Mouse (Mus musculus): ENCODE measurements around the gene Gpr162. TPM values are rescaled to one million over a fixed set of nuclear protein-coding genes. Genes with fewer than 3 reads are reported as not detected.
"Not testable (repeated sequence)": the region's sequence is repeated elsewhere in the genome, so short reads cannot be mapped to it uniquely, and the experiment has no call there.

The Gpr162 gene
- 1 to 10 TPM; 1.2 to 1.3 TPM for total RNA-seq (2021)
- long read RNA-seq, experiment 1, result 0 reads
- long read RNA-seq, experiment 2, result 0 reads

DNA sequence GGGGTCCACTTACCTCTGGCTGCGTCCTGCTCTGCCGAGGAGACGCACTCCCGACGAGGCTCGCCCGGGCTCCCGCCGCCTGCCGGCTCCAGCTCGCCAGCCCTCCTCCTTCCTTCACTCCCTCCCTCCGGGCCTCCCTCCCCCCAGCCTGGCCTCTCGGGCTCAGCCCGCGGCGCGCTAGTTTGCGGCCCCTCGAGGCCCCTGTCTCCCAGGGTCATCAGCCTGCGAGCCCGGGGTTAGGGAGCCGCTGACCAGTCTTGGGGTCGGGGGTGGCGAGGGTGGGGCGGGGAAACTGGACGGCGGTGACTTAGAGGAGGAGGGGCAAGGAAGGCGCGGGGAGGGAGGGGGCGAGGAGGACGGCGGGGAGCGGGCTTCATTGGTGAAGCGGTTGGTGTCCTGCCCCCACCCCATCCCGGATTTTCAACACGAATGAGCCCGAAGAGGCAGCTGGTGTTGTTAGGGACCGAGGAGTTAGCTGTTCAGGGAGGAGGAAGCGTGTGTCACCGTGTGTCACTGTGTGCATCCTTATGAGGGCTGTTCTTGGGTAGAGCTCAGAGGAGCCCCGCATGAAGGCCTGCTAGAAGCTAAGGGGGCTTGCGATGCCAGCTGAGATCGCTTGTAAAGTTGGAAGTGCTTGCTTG, at the start of gene Gpr162:
TSS of gene Gpr162 (minus strand) at position 326 of the 641 bp plus-strand sequence.
- DNase-seq (ENCODE audit: low spot score in 2 of 2), result peak; percentile 60 to 72

DNA sequence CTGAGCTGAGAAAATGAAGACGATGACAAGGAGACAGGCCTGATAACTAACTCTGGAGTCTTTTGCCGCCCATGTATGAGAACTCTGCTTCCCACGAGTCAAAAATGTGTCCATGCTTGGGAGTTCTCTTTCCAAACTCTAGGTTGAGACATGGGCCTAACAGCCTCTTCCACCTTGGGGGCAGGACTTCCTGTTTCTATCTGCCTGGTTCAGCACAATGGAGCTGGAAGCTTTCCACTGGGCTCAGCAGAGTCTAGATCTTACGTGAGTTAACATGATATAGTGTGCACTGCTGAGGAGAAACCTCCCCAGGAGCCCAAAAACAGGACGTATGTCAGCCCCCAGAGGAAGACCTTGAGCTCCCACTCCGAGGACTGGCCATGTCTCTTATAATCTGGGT, 49.4 kb upstream of the Gpr162 start:
- DNase-seq (ENCODE audit: low spot score in 2 of 2), result no peak

DNA sequence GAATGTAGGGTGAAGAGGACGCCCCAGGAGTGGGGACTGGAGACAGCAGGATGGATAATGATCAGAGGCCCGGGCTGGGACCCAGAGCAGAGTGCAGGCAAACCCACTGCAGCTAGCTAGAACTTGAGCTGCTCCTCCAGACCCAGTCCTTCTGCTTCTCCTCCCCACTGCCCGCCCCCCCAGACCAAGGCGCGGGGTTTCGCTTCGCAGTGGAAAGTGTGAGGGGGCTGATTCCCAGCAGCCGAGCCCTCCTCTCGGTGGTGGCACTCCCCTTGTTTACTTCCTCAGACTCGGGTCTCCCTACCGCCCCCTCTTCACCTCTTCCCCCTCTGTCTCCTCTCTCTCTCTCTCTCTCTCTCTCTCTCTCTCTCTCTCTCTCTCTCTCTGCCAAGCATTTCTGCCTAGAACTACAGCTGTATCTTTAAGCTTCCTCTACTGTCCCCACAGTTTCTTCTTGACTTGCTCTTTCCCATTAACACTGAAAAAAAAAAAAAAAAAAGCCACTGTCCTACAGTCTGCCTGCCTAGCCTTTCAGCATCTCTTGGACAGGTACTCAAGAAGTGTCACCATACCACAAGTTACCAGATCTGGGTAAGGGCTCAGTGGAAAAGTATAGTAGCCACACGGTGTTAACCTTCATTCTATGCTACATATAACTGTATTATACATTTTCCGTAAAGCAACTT, 47.9 kb upstream of the Gpr162 start, which contains the start of gene Lag3:
TSS of gene Lag3 (minus strand) at position 173 of the 686 bp plus-strand sequence.
- DNase-seq (ENCODE audit: low spot score in 2 of 2), result no peak

DNA sequence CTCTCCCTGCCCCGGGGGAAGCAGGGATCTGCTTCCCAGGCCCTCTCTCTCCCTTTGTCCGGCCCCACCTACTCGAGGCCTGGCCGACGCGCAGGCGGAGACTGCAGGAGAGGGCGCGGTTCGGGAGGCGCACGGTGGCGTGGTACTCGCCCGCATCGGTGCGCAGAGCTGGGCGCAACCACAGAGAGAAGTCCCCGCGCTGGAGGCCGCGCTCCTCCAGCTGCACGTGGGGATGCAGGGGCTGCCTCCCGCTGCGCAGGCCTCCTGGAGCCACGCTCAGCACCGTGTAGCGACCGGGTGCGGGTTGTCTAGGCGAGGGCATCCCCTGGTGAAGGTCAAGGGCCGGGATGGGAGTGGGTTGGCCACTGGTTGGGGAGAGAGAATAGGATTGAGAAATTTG, 46.2 kb upstream of the Gpr162 start:
- no peak for DNase-seq (ENCODE audit: low spot score in 2 of 2)

DNA sequence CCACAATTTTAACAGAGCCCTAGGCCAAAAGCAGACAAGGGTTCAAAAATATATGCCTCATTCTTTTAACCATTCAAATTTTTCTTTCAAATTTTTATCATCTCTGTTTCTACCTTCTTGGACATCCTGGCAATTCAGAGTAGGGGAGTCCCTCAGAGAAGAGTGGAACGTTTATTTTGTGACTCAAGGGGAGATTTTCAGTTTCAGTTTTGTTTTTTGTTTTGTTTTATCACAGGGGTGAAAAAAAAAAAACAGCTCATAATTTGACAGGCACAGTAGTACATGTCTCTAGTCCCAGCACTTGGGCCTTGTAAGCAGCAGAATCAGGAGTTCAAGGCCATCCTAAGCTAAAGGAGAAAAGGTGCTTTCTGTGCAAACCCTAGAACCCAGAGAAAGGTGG, 44.0 kb upstream of the Gpr162 start:
- DNase-seq (ENCODE audit: low spot score in 2 of 2), result no peak

DNA sequence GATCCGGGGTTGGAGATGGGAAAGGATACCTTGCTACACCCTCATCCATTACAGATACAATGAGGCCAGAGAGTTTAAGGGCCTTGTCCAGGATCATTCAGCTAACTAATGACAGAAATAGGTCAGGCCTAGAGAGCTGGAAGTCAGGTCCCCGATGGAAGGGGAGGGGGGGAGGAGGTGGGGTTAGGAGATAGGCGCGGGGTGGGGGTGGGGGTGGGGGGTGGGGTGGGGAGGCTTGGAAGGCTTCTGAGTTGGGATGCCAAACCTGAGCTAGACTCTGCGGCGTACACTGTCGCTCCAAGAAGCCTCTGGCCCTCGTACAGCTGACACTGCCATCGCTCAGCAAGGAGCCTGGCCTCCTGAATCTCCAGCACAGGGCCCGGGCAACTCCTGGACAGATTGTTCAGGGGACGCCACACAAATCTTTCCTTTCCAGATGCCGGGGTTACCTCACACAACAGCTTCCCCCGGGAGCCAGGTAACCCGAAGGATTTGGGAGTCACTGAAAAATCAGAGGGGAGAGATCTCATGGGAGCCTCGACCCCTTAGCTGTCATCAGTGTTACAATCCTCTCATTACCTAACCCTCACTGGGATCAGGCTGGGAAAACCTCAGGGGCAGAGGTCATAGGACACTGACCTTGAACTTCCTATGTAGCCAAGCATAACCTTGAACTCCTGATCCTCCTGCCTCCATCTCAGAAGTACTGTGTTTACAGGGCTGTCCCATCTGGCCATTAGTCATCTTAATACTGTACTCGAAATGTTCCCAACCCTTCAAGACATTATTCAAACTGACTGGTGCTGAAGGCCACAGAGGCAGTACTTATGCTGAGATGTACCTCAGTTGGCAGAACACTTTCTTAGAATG, 41.4 kb upstream of the Gpr162 start:
- no peak for DNase-seq (ENCODE audit: low spot score in 2 of 2)

DNA sequence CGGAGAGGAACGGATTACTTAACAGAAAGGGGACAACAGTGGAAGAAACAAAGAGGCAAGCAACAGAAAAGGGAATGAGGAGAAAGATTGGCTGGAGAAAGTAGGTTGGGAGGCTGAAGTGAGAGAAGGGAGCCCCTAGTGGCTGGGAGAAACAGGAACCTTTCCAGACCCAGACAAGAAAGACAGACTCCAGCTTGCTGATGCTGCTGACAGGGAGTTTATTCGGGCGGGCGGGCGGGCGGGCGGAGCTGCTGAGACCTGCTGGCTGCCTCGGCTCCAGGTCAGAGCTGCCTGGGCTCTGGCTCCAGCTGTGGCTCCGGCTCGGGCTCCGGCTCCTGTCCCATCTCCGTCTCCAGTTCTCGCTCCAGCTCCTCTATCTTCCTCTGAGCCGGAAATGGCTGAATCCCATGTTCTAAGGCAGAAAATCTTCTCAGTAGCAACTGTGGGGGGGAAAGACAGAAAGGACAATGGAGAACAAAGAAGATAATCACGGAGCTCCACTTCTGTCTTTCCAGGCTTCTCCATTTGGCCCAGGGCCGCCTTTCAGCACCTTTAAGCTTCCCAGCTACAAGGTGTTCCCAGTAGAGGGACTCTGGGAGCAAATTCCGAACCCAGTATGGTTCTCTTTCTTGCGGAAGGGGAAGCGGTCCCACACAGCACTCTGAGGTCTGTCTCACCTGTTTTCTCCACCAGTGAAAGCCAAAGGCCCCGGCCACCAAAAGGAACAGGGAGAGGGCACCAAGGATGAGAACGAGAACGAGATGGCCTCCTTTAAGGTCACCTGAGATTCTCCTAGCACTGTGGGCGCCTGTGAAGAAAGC, 40.6 kb upstream of the Gpr162 start:
- peak in 1 of 2 experiments; percentile 69 for DNase-seq (ENCODE audit: low spot score in 2 of 2)

DNA sequence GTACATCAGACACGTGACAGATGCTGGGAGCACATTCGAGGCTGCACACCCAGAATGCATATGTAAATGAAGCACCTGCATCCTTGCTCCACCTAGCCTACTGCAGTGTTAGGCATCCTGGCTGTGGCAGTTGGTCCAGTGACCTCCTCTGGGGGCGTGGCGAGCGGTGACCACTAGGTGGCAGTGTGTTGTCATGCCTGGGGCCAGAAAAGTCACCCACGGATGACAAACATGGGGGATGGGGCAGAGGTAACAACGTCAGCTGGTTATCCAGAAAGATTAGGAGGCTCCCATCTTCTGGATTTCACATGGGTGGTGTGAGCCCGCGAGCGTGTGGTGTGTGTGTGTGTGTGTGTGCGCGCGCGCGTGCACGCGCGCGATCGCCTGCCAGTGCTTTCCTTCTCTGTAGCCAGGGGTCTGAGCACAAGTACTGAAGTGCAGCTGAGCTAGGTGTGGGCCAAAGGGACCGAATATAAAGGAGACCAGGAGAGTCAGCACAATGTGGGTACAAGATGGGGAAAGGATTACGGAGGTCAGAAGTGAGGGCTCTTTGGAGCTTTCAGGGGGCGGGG, 39.9 kb upstream of the Gpr162 start:
- DNase-seq (ENCODE audit: low spot score in 2 of 2), result peak; percentile 93 to 94

DNA sequence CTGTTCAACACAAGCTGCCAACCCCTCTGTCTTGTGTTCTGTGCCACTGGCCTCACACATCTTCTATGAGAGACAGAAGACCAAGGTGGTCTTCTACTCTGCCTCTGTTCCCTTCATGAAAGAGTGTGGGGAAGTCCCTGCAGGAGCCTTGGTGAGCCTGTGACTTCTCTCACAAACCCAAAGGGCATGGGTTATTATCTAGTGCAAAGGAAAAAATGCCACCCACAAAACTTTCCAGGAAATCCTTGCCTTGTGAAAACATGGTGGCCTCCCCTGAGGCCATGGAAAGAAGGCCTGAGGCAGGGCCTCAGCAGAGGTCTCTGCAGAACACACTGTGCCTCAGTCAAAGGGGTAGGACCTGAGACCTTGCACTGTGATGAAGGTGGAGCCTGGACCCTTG, 38.1 kb upstream of the Gpr162 start:
- no peak for DNase-seq (ENCODE audit: low spot score in 2 of 2)

DNA sequence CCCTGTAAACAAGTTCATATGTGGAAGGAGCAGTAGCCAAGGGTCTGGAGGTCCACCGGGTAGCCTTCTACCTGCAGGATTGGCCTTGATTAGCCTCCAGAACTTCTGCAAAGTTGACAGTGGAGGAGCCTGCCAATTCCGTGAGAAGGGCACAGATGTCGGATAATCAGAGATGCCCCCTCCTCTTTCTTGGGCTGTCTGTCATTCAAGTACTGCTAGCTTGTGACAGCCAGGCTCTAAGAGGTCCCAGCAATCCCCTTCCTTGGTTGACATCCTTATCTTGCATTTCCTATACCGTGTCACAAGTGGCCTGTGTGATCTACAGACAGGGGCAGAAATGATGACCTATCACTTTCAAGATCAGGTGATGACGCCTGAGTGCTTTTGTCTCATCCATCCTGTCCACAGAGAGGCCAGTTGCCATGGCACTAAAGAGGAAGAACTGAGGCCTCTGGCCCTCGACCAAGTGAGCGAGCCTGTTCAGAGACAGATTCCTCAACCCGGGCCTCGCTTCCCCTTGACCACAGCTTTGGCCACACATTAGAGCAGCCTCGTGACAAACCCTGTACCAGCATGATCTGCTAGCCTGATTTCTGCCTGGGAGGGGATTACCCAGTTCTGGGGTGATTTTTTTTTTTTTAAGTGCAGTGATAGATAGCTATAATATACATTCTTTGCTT, 37.2 kb upstream of the Gpr162 start:
- no peak for DNase-seq (ENCODE audit: low spot score in 2 of 2)

DNA sequence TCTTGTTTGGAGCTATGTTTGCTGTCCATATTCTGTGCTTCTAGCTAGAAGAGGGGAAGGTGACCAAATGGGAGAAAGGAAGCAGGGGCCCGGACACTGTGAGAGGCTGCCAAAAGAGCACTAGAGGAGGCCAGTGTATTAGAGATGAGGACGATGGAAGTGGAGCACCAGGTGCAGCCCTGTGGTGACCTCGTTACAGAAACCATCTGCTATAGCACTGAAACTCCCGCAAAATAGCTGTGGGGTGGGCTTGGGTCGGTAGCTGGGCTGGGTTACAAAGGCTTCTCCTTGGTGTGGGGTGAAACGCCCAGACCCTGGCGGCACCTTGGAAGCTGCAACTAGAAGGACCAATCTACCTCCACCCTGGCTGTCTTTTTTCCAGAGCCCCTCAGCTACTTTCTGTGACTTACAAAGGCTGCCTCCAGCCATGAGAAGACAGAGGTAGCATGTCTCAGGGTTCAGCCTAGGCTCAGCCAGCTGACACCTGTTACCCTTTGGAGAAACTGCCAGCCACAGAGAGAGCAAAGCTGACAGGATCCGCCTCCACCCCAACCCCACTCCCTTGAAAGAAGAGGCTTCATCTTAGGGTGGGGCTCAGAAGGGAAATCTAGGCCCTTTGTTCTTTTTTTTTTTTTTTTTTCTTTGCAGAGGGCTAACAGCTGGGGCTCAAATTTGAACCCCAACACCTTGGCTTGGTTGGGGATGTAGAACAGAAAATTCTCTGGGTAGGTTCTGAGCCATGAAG, 36.4 kb upstream of the Gpr162 start:
- no peak for DNase-seq (ENCODE audit: low spot score in 2 of 2)

DNA sequence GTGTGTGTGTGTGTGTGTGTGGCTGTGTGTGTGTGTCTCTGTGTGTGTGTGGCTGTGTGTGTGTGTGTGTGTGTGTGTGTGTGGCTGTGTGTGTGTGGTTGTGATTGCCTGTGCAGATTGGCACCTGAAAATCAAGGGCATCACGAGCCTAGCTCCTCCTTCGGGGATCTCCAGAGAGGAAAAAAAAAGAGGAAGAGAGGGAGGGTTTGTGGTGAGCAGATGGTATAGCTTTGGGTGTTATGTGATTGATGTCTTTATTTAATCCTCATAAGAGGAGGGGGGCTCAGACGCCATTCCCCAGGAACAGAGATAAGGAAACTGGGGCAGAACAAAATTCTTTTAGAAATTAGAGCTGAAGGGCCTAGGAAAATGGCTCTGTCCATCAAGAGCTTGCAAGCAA, 34.6 kb upstream of the Gpr162 start:
- DNase-seq (ENCODE audit: low spot score in 2 of 2), result no peak

DNA sequence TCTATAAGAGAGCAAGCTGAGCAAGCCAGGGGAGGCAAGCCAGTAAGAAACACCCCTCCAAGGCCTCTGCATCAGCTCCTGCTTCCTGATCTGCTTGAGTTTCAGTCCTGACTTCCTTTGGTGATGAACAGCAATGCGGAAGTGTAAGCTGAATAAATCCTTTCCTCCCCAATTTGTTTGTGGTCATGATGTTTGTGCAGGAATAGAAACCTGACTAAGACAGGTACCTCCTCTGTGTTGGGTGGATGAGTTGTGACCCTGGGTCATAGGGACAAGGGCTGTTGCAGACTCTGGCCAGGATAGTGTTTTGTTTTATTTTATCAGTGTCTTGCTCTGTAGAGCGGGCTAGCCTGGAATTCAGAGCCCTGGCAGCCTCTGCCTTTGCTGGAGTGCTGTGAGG, 30.3 kb upstream of the Gpr162 start:
- not testable (repeated sequence) for DNase-seq (ENCODE audit: low spot score in 2 of 2)

DNA sequence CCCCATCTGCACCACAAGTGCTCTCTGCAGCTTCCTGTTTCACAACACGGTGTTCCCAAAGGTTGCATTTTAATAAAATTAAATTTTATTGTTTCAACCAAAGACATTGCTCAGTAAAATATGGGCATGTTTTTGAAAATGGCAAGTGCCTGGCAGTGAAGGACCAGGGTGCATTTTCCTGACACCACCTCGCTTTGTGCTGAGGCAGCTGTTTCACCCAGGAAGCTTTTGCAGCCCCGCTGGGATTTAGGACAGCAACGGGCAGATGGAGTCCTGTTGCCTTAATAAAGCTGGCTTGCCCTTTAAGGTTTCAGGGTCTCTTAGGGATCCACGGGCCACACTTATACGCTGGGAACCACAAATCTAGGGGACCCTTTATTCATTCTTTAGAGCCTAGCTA, 27.2 kb upstream of the Gpr162 start:
- no peak for DNase-seq (ENCODE audit: low spot score in 2 of 2)

DNA sequence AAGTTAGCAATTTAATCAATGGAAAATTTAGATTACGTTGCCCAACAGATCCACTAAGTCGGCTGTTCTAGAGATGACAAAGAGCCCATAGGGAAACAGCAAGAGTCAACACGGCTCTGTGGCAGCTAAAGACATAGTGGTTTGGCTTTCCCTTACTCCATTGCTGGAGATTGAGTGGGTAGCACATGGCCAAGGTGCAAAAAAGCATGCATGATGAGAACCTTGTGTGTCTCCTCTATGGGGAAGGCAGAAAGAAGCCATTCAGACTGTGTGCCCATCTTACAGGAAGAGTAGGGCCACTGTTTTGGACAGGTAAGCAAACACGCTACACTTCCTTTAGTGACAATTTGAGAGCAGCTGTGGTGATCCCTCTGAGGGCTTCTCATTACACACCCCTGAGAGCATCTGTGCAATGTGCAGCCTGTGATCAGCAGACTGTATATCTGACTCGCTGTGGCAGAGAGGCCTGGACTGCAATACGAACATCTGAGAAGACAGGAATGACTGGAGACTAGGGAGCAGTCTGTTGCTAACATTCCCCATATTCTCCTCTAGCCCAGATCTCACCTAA, 24.9 kb upstream of the Gpr162 start:
- DNase-seq (ENCODE audit: low spot score in 2 of 2), result no peak

DNA sequence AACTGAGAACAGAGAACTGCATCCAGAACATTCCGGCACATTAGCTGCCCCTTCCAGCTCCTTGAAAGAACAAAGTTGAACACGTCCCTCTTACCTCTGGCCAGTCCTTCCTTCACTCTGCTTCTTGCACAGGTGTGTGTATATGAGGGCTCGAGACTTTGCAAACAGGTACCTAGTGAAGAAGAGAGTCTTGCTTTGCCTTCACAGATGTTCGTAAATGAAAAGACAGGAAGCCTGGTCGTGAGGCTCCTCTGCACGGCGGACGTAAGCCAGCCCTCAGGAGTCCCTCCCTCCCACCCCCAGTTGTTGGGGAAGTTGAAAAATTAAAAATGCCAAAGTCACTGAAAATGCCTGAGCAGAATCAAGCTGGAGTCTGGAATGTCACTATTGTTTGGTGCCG, 24.2 kb upstream of the Gpr162 start, which contains the start of gene Cd4:
TSS of gene Cd4 (minus strand) at position 236 of the 400 bp plus-strand sequence.
- DNase-seq (ENCODE audit: low spot score in 2 of 2), result no peak

DNA sequence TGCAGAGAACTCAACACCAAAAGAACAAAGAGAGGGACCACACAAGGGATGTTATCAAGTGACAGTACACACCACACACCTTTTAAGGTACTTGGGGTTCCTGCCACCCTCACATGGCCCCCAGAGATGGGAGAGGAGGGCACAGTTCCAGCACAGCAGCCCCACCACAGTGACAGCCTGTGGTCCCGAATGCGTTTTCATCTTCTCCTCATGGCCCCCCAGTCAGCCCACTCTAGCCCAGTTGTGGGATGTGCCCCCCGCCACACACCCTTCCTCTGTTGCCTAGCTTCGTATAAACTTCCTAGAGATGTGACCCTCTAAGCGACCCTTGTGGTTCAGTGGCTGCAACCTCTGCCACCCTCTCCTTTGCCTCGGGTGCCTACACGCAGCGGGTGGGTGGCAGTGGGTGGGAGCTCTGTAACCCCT, 22.2 kb upstream of the Gpr162 start:
- DNase-seq (ENCODE audit: low spot score in 2 of 2), result no peak

DNA sequence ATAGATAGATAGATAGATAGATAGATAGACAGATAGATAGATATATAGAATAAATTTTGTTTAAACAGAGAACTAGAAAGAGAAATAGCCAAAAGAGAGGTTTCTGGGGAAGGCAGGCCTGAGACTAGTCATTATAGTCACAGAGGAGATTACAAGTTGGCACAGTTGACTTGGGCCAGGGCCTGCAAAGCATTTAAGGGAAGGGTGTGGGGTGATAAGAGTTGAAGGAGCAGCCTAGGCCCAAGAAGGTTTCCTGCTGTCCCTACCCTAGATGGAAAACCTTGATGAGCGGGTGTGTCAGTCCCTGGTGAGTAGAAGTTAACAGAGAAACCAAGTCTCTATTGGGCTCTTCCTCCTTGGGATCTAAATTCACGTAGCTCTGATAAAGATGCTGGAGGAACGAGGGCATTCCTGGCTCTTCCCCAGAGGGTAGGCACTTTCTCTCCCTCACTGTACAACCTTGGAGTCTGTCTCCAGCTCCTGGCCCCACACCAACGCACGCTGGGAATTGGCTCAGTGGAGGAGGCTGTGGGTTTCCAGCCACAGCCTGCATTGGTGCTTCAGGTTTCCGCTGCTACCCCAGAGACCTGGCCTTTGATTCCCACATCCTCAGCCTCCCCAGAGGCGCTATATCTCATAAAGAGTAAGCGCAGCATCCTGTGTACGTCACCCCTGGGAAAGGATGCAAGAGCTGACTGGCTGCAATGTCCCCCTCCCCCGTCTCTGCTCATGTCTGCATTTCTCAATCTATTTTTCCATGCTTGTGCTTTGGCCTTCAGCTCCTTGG, 21.1 kb upstream of the Gpr162 start:
- no peak for DNase-seq (ENCODE audit: low spot score in 2 of 2)
